In genomic region chr1:36960509-36961222, GRCm38 (mm10) we compare ENCODE assay signal across 16 mouse cellular contexts. TPM values are rescaled to one million over a fixed set of nuclear protein-coding genes. Genes with fewer than 3 reads are reported as not detected.
DNase-seq lines count a peak whose midpoint lies in the region; TF ChIP-seq lines count a peak whose summit lies in the region.
"Had no signal": no experiment of that assay in that cellular context is flagged by ENCODE, and none has a peak within 500 bp of the region (broad histone marks: within the 10 kb centered on the region; RNA-seq: fewer than 3 reads in every experiment).

No protein-coding gene starts in this region.

- TF ChIP-seq POLR2A in kidney, adult 2 months (IDR thresholded peaks at IDR 0.05; ENCODE audit: low read depth, low read length), result no peak
- TF ChIP-seq POLR2A in CH12.LX (IDR thresholded peaks at IDR 0.05; ENCODE audit: low read depth, low read length), result no peak

- H3K4me2 ChIP-seq in CH12.LX (ENCODE audit: insufficient read depth, low read depth, poor library complexity, severe bottlenecking), result peak overlapping the region; percentile 90
- H3K4me2 ChIP-seq: embryonic facial prominence, embryonic 15.5 days; forebrain, embryonic 12.5 days; heart, embryonic 12.5 days; midbrain, embryonic 11.5 days had no signal

- WGBS in kidney, adult 2 months, result 85% methylated on average over 16 of the region's 16 CpGs

- no peak overlapping the region for H3K27ac ChIP-seq in kidney, adult 2 months (ENCODE audit: insufficient read depth, low read depth, low read length)
- no peak overlapping the region for H3K27ac ChIP-seq in CH12.LX (ENCODE audit: insufficient read depth, low read depth)
- H3K27ac ChIP-seq: embryonic facial prominence, embryonic 15.5 days; forebrain, embryonic 12.5 days; gastrocnemius, adult 2 months; hindbrain, embryonic 10.5 days had no signal

- no peaks in the 10 kb centered on the region for H3K36me3 ChIP-seq in kidney, adult 2 months (ENCODE audit: control insufficient read depth, insufficient read depth, low read length)
- no peaks in the 10 kb centered on the region for H3K36me3 ChIP-seq in CH12.LX (replicated peaks in 1 of 2; ENCODE audit: control insufficient read depth in 1 of 2, insufficient read depth in 1 of 2, low read length in 1 of 2)
- H3K36me3 ChIP-seq: embryonic facial prominence, embryonic 15.5 days; forebrain, embryonic 12.5 days; heart, embryonic 12.5 days; hindbrain, embryonic 10.5 days had no signal

- no peak overlapping the region; the same call in 1 of the 2 replicates for H3K9ac ChIP-seq in CH12.LX (ENCODE audit: insufficient read depth, low read depth)
- H3K9ac ChIP-seq: embryonic facial prominence, embryonic 15.5 days; forebrain, embryonic 12.5 days; heart, embryonic 12.5 days had no signal

- H3K9me3 ChIP-seq in CH12.LX (replicated peaks; ENCODE audit: low read length), result no peaks in the 10 kb centered on the region
- H3K9me3 ChIP-seq: embryonic facial prominence, embryonic 15.5 days; forebrain, embryonic 12.5 days; heart, embryonic 12.5 days; hindbrain, embryonic 10.5 days had no signal

- DNase-seq in kidney, adult 2 months, result peak; percentile 5
- no peak for DNase-seq in kidney, postnatal 25 days
- no peak for DNase-seq in CH12.LX (ENCODE audit: extremely low read depth)
- peak; percentile 34 to 60 for DNase-seq in monocyte, adult 2 months (ENCODE audit: low read depth in 1 of 2, low spot score in 2 of 2)
- DNase-seq in thymus, postnatal 0 days (ENCODE audit: low spot score), result peak; percentile 60
- DNase-seq in left cerebral cortex, adult 8-10 months (ENCODE audit: low spot score in 2 of 2), result no peak
- DNase-seq in cerebellum, postnatal 14 days, result no peak
- DNase-seq in layer of hippocampus, adult 11-12 months (ENCODE audit: low spot score), result no peak
- DNase-seq: cerebellum, adult 11-12 months; gastrocnemius, adult 2 months; liver had no signal

- TF ChIP-seq EP300 in CH12.LX (IDR thresholded peaks at IDR 0.05; ENCODE audit: low read length), result no peak; the same call in 1 of the 2 replicates

- TF ChIP-seq CTCF in kidney, adult 2 months (conservative IDR thresholded peaks at IDR 0.05; ENCODE audit: insufficient read depth, insufficient read length, low read depth, low read length), result no peak
- TF ChIP-seq CTCF in CH12.LX (conservative IDR thresholded peaks at IDR 0.05 in 1 of 2, IDR thresholded peaks at IDR 0.05 in 1 of 2; ENCODE audit: low read depth in 2 of 2, low read length in 2 of 2), result no peak

- no peaks in the 10 kb centered on the region for H3K27me3 ChIP-seq in kidney, adult 2 months (replicated peaks; ENCODE audit: control insufficient read depth, insufficient read depth, low read length)
- no peaks in the 10 kb centered on the region for H3K27me3 ChIP-seq in CH12.LX (replicated peaks)
- H3K27me3 ChIP-seq: embryonic facial prominence, embryonic 15.5 days; forebrain, embryonic 12.5 days; heart, embryonic 12.5 days had no signal

- H3K79me2 ChIP-seq in CH12.LX (replicated peaks; ENCODE audit: control insufficient read depth, extremely low read depth, insufficient read depth, poor library complexity, severe bottlenecking), result no peaks in the 10 kb centered on the region

- in situ Hi-C loops in CH12.LX (cut with MboI; ENCODE audit: low pct_ligation_motif_present, low pct_unique_long_range_greater_than_20kb, low sequenced_read_pairs), result no loop called here

- no peaks in the 10 kb centered on the region for H3K4me1 ChIP-seq in kidney, adult 2 months (ENCODE audit: control insufficient read depth, insufficient read depth, low read length)
- peaks cover 23 to 25% of the 10 kb centered on the region in 2 experiments for H3K4me1 ChIP-seq in CH12.LX (ENCODE audit: control insufficient read depth in 1 of 2, insufficient read depth in 2 of 2)
- H3K4me1 ChIP-seq: embryonic facial prominence, embryonic 15.5 days; forebrain, embryonic 12.5 days; heart, embryonic 12.5 days; hindbrain, embryonic 10.5 days had no signal

- TF ChIP-seq RAD21 in CH12.LX (IDR thresholded peaks at IDR 0.05; ENCODE audit: low read depth, low read length), result no peak; the same call in 1 of the 2 replicates

- dilution Hi-C loops in CH12.LX (cut with MboI; ENCODE audit: extremely low pct_ligation_motif_present, extremely low pct_unique_long_range_greater_than_20kb, low sequenced_read_pairs), result no loop called here

- H3K4me3 ChIP-seq in kidney, adult 2 months (ENCODE audit: insufficient read depth, low read depth, low read length), result no peak overlapping the region
- H3K4me3 ChIP-seq in CH12.LX (replicated peaks in 1 of 3; ENCODE audit: low read depth in 2 of 3, low read length in 2 of 3, poor library complexity in 1 of 3), result no peak overlapping the region
- H3K4me3 ChIP-seq: embryonic facial prominence, embryonic 15.5 days; forebrain, embryonic 12.5 days; gastrocnemius, adult 2 months; heart, embryonic 12.5 days; hindbrain, embryonic 10.5 days had no signal

TF ChIP-seq in CH12.LX, 34 proteins besides CTCF, POLR2A, EP300 and RAD21:
- no peak for TF ChIP-seq NELFE (IDR thresholded peaks at IDR 0.05; ENCODE audit: low read depth, low read length)
- peak; percentile 68 for TF ChIP-seq IRF4 (IDR thresholded peaks at IDR 0.05; ENCODE audit: low read depth, low read length)
- TF ChIP-seq BHLHE40 (IDR thresholded peaks at IDR 0.05; ENCODE audit: low read depth, low read length), result peak; percentile 53
- TF ChIP-seq TBP (conservative IDR thresholded peaks at IDR 0.05; ENCODE audit: low read depth, low read length), result no peak

RNA-seq across cellular contexts. Expression of gene Tmem131, which starts 17.2 kb away (rescaled TPM):
- 18.9 and 19.0 TPM in 2 replicates for polyA plus RNA-seq in kidney, adult 2 months (2012; rRNA removed)
- total RNA-seq in CH12.LX (2012; rRNA removed) (10.1 and 11.5 TPM in 2 replicates), CH12.LX (2014; rRNA removed) (8.3 and 9.7 TPM in 2 replicates)
- polyA plus RNA-seq in CH12.LX (2012; ENCODE audit: insufficient read length, low read depth), result 31.0 and 39.9 TPM in 2 replicates
- polyA plus RNA-seq in thymus, postnatal 0 days (2015; fragmentation: Nextera tagmentation; extraction: Ambion mirVana), result 13.6 and 15.2 TPM in 2 replicates
- total RNA-seq in left cerebral cortex, adult 8-10 months (2022), result 10 to 100 TPM; 45.8 to 54.3 (median 53.0) TPM

Comparison
In these comparisons a context has a peak if more than half of its experiments do, and no peak if none do; other contexts are left out.
1. DNase-seq: peak in kidney, adult 2 months (single experiment), monocyte, adult 2 months (2 of 2) and thymus, postnatal 0 days (single experiment); none in kidney, postnatal 25 days (0 of 2), CH12.LX (single experiment), left cerebral cortex, adult 8-10 months (0 of 2), cerebellum, postnatal 14 days (0 of 2) and layer of hippocampus, adult 11-12 months (single experiment).